17 mouse cellular contexts compared by ENCODE assay signal in the genomic region with DNA sequence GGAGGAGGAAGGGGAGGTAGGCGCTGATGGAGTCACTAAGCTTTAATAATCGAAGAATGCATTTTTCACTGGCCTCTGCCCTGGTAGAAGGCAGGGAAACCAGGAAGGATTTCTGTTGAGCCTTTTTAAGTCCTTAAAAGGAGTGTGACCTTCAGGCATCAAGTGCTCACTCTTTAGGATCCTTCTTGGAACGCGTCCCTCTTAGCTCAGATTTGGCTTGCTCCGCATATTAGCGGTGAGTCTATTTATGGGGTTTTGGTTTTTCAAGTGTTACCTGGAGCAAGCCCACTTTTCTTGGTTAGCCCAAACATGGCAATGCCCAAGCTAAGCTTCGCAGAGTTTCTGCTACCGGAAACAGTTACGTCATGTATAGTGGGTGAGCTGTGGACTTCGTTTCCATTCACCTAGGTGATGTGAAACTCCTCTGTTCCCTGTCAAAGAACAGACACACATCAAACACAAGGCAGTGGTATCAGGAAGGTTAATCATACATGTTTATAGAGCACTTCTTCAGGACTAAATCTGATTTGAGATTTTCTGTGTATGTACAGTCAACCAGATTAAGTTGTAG. TPM values are rescaled to one million over a fixed set of nuclear protein-coding genes. Genes with fewer than 3 reads are reported as not detected.
DNase-seq lines count a peak whose midpoint lies in the region; ATAC-seq and TF ChIP-seq lines count a peak whose summit lies in the region.
"Had no signal": no experiment of that assay in that cellular context is flagged by ENCODE, and none has a peak within 500 bp of the region (broad histone marks: within the 10 kb centered on the region; RNA-seq: fewer than 3 reads in every experiment).

No protein-coding gene starts in this region.

- H3K27ac ChIP-seq in cerebellum, adult 2 months (ENCODE audit: insufficient read depth, low read length) = 0 out of 2 replicates have a peak overlapping the region, but pooled peaks have one; percentile 13
- no peak overlapping the region for H3K27ac ChIP-seq in kidney, adult 2 months (ENCODE audit: insufficient read depth, low read depth, low read length)
- H3K27ac ChIP-seq in liver, embryonic 11.5 days (ENCODE audit: low read depth, low read length) = no peak overlapping the region
- H3K27ac ChIP-seq: hindbrain, embryonic 15.5 days; liver, embryonic 12.5 days had no signal

- H3K4me1 ChIP-seq in cerebellum, adult 2 months (ENCODE audit: control insufficient read depth, insufficient read depth, low read length) = peaks cover 7% of the 10 kb centered on the region; the same call in 1 of the 2 replicates
- H3K4me1 ChIP-seq in kidney, adult 2 months (ENCODE audit: control insufficient read depth, insufficient read depth, low read length) = no peaks in the 10 kb centered on the region
- H3K4me1 ChIP-seq in liver, embryonic 11.5 days (replicated peaks; ENCODE audit: control insufficient read depth, insufficient read depth, low read length) = no peaks in the 10 kb centered on the region
- H3K4me1 ChIP-seq: hindbrain, embryonic 15.5 days; liver, embryonic 12.5 days had no signal

- H3K36me3 ChIP-seq in kidney, adult 2 months (ENCODE audit: control insufficient read depth, insufficient read depth, low read length) = no peaks in the 10 kb centered on the region
- no peaks in the 10 kb centered on the region for H3K36me3 ChIP-seq in liver, embryonic 11.5 days (ENCODE audit: control insufficient read depth, insufficient read depth, low read length)
- H3K36me3 ChIP-seq: hindbrain, embryonic 15.5 days; liver, embryonic 12.5 days had no signal

- no peaks in the 10 kb centered on the region for H3K27me3 ChIP-seq in cerebellum, adult 2 months (ENCODE audit: control insufficient read depth, insufficient read depth, low read length)
- H3K27me3 ChIP-seq in kidney, adult 2 months (replicated peaks; ENCODE audit: control insufficient read depth, insufficient read depth, low read length) = no peaks in the 10 kb centered on the region
- no peaks in the 10 kb centered on the region for H3K27me3 ChIP-seq in liver, embryonic 11.5 days (replicated peaks; ENCODE audit: control insufficient read depth, insufficient read depth, low read length)
- H3K27me3 ChIP-seq: hindbrain, embryonic 15.5 days; liver, embryonic 12.5 days had no signal

- no peaks in the 10 kb centered on the region for H3K9me3 ChIP-seq in liver, embryonic 11.5 days (ENCODE audit: control insufficient read depth, low read length)
- H3K9me3 ChIP-seq: hindbrain, embryonic 15.5 days; liver, embryonic 12.5 days had no signal

- no peak for TF ChIP-seq POLR2A in cerebellum, adult 2 months (IDR thresholded peaks at IDR 0.05; ENCODE audit: borderline replicate concordance, insufficient read depth, low read length)
- no peak for TF ChIP-seq POLR2A in kidney, adult 2 months (IDR thresholded peaks at IDR 0.05; ENCODE audit: low read depth, low read length)

- no peak for ATAC-seq in liver, embryonic 11.5 days (replicated peaks; ENCODE audit: low FRiP score)
- ATAC-seq: liver, embryonic 12.5 days had no signal

- peak in 1 of 2 experiments; percentile 5 for DNase-seq in cerebellum, adult 2 months
- no peak for DNase-seq in cerebellum, adult 18-20 months
- DNase-seq in kidney, adult 2 months = peak; percentile 12
- DNase-seq in kidney, postnatal 36 days = no peak
- peak; percentile 17 to 48 for DNase-seq in adrenal gland, postnatal 36 days
- DNase-seq in heart, postnatal 4 days = peak; percentile 72
- no peak for DNase-seq in spleen, postnatal 10 days (ENCODE audit: low spot score in 2 of 2)
- no peak for DNase-seq in liver, embryonic 11.5 days (ENCODE audit: low spot score)
- DNase-seq: lung, postnatal 10 days; right cerebral cortex, postnatal 25 days had no signal

- no peak overlapping the region for H3K4me3 ChIP-seq in cerebellum, adult 2 months (replicated peaks; ENCODE audit: insufficient read depth, low read depth, low read length)
- H3K4me3 ChIP-seq in kidney, adult 2 months (ENCODE audit: insufficient read depth, low read depth, low read length) = no peak overlapping the region
- H3K4me3 ChIP-seq in liver, embryonic 11.5 days (ENCODE audit: low read depth, low read length) = no peak overlapping the region
- H3K4me3 ChIP-seq: erythroblast, embryonic 14.5 days; hindbrain, embryonic 15.5 days; liver, embryonic 12.5 days had no signal

- no peak for TF ChIP-seq CTCF in cerebellum, adult 2 months (IDR thresholded peaks at IDR 0.05; ENCODE audit: borderline replicate concordance, insufficient read depth, low read depth, low read length)
- TF ChIP-seq CTCF in kidney, adult 2 months (conservative IDR thresholded peaks at IDR 0.05; ENCODE audit: insufficient read depth, insufficient read length, low read depth, low read length) = no peak

- H3K9ac ChIP-seq in liver, embryonic 11.5 days (ENCODE audit: low read depth, low read length) = no peak overlapping the region
- H3K9ac ChIP-seq: hindbrain, embryonic 15.5 days; liver, embryonic 12.5 days had no signal

- H3K4me2 ChIP-seq in liver, embryonic 11.5 days = no peak overlapping the region
- H3K4me2 ChIP-seq: liver, embryonic 12.5 days had no signal

- WGBS in cerebellum, adult 2 months = 84% methylated on average over 10 of the region's 10 CpGs
- WGBS in kidney, adult 2 months = 84% methylated on average over 10 of the region's 10 CpGs
- 87% methylated on average over 10 of the region's 10 CpGs for WGBS in liver, embryonic 11.5 days

RNA-seq across cellular contexts. Expression of a gene that starts 5.0 kb away (rescaled TPM):
- polyA plus RNA-seq in cerebellum, adult 2 months (2012; rRNA removed) = not detected in 2 replicates
- polyA plus RNA-seq in kidney, adult 2 months (2012; rRNA removed) = 4.1 and 4.5 TPM in 2 replicates
- total RNA-seq in adrenal gland, postnatal 36 days (2021) = not detected
- total RNA-seq in heart, postnatal 4 days (2021) = over 10,000 TPM; 17,542 to 18,879 TPM
- polyA plus RNA-seq in liver, embryonic 11.5 days (2014; fragmentation: Nextera tagmentation; extraction: Ambion mirVana) = 40.9 and 96.3 TPM in 2 replicates
- total RNA-seq: left cerebral cortex, postnatal 36 days had no signal
- polyA plus RNA-seq: erythroblast, embryonic 14.5 days had no signal

RNA-seq across cellular contexts. Expression of a gene that starts 44.9 kb away (rescaled TPM):
- 12.3 and 12.8 TPM in 2 replicates for polyA plus RNA-seq in cerebellum, adult 2 months (2012; rRNA removed)
- polyA plus RNA-seq in kidney, adult 2 months (2012; rRNA removed) = not detected in 2 replicates
- 1 to 10 TPM; 4.1 to 4.9 TPM for total RNA-seq in adrenal gland, postnatal 36 days (2021)
- total RNA-seq in heart, postnatal 4 days (2021) = not detected
- not detected in 2 replicates for polyA plus RNA-seq in liver, embryonic 11.5 days (2014; fragmentation: Nextera tagmentation; extraction: Ambion mirVana)
- polyA plus RNA-seq: C2C12; erythroblast, embryonic 14.5 days; gonadal fat pad, adult 2 months; thymus, postnatal 0 days had no signal

Comparison
In these comparisons a context has a peak if more than half of its experiments do, and no peak if none do; other contexts are left out.
1. DNase-seq: peak in kidney, adult 2 months (single experiment), adrenal gland, postnatal 36 days (2 of 2) and heart, postnatal 4 days (single experiment); none in cerebellum, adult 18-20 months (0 of 2), kidney, postnatal 36 days (0 of 2), spleen, postnatal 10 days (0 of 2) and liver, embryonic 11.5 days (single experiment).
2. RNA of a gene that starts 44.9 kb away (polyA plus RNA-seq): 12.3 to 12.8 TPM in cerebellum, adult 2 months; not detected in liver, embryonic 11.5 days and not detected in kidney, adult 2 months; every median in the first group is over 10 times any median in the second.